Mouse (Mus musculus): ENCODE results near the gene Diras1.

DNA sequence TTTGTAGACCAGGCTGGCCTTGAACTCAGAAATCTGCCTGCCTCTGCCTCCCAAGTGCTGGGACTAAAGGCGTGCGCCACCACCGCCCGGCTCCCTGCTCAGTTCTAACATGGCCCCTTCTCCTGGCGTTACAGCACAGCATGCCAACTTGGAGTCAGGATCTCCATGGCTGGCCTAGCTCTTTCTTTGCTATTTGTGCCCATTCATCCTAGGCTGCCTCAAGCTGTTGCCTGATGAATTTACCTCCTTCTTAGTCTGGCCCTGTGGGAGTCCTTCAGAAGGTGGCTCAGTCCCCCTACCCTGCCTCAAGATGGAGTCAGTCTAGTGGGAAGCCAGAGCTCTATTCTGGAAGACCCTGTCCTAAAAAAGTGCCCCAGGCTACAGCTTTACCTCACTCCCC lies 1.4 kb upstream of the Diras1 start:
- TF ChIP-seq POLR2A (IDR thresholded peaks at IDR 0.05; ENCODE audit: low read depth, low read length): no peak
- TF ChIP-seq CTCF (conservative IDR thresholded peaks at IDR 0.05; ENCODE audit: insufficient read depth, insufficient read length, low read depth, low read length): no peak
